Mouse (Mus musculus) lung, postnatal 0 days (tissue): ENCODE measurements around the gene Zbtb39. TPM values are rescaled to one million over a fixed set of nuclear protein-coding genes. Genes with fewer than 3 reads are reported as not detected.

Experiments
- ATAC-seq: fragments of 200-750 bp; cut with Nextera tagmentation; 2 replicates; pipeline ENCODE4 v1.8.0; 2017; ENCODE audit warnings: moderate library complexity
- DNase-seq: peaks from one replicate; pipeline ENCODE4 v3.0.0-alpha.2; 2016; ENCODE audit warnings: low spot score
- H3K27ac ChIP-seq: fragments of 300-500 bp; sonication (generic); 2 replicates; pipeline ENCODE4 v1.5.1; 2014; ENCODE audit warnings: antibody characterized with exemption, mild to moderate bottlenecking, low read length, mixed read lengths
- H3K27me3 ChIP-seq: fragments of 300-500 bp; sonication (generic); replicated peaks from 2 replicates; pipeline ENCODE4 v1.6.1; 2014; ENCODE audit warnings: low read length, mixed read lengths; ENCODE audit not compliant: insufficient read depth
- H3K36me3 ChIP-seq: fragments of 300-500 bp; sonication (generic); 2 replicates; pipeline ENCODE4 v1.6.1; 2014; ENCODE audit warnings: low read length, mixed read lengths; ENCODE audit not compliant: insufficient read depth
- H3K4me1 ChIP-seq: fragments of 300-500 bp; sonication (generic); 2 replicates; pipeline ENCODE4 v1.6.1; 2014; ENCODE audit warnings: antibody characterized with exemption, low read depth, low read length, mixed read lengths; ENCODE audit not compliant: insufficient read depth
- H3K4me2 ChIP-seq: fragments of 300-500 bp; sonication (generic); replicated peaks from 2 replicates; pipeline ENCODE4 v1.6.1; 2014; ENCODE audit warnings: low read depth, mild to moderate bottlenecking, low read length, moderate library complexity, mixed read lengths
- H3K4me3 ChIP-seq: fragments of 300-500 bp; sonication (generic); 2 replicates; pipeline ENCODE4 v1.5.1; 2014; ENCODE audit warnings: low read depth, low read length
- H3K9ac ChIP-seq: fragments of 300-500 bp; sonication (generic); replicated peaks from 2 replicates; pipeline ENCODE4 v1.6.1; 2014; ENCODE audit warnings: low read depth, mild to moderate bottlenecking
- H3K9me3 ChIP-seq: fragments of 300-500 bp; sonication (generic); 2 replicates; pipeline ENCODE4 v1.6.1; 2016; ENCODE audit warnings: low read length, mixed read lengths
- CTCF ChIP-seq: IDR thresholded peaks from 2 replicates; pipeline ENCODE4 v1.5.1; 2016; ENCODE audit warnings: antibody characterized with exemption, mild to moderate bottlenecking
- EP300 ChIP-seq: IDR thresholded peaks from 2 replicates; pipeline ENCODE4 v1.6.1; 2016; ENCODE audit warnings: antibody characterized with exemption, mild to moderate bottlenecking, control low read depth
- WGBS: fragments of 180-500 bp; shearing (Covaris S2); extraction: QIAGEN DNeasy Blood & Tissue Kit; methylation state at CpG from one replicate; pipeline ENCODE4 v1.1.7; 2014; 5-methylcytosine and 5-hydroxymethylcytosine counted together
- polyA plus RNA-seq: library from polyadenylated mRNA; unstranded; fragments of >200 nt; fragmentation: Nextera tagmentation; extraction: Ambion mirVana; gene quantifications from 2 replicates; pipeline ENCODE4 v1.2.1, GENCODE M21; 2015

Zbtb39 gene
- polyA plus RNA-seq, 1 experiment from 2014 or later = 2.0 TPM

- WGBS = under 1% methylated on average over 39 of the region's 55 CpGs
- Histone ChIP-seq H3K4me2 (peak overlapping the region; percentile 68), H3K27ac (peak overlapping the region; percentile 83), H3K36me3 (peaks cover 27% of the 10 kb centered on the region; the same call in 1 of the 2 replicates), H3K4me3 (peak overlapping the region; percentile 90), H3K4me1 (peaks cover 18% of the 10 kb centered on the region; the same call in 1 of the 2 replicates), H3K27me3 (no peaks in the 10 kb centered on the region), H3K9ac (peak overlapping the region; percentile 96), H3K9me3 (no peaks in the 10 kb centered on the region)
- TF ChIP-seq CTCF = no peak
- no peak for TF ChIP-seq EP300
- ATAC-seq (peak; percentile 56), DNase-seq (peak; percentile 44)
These were observed 373 bp downstream of the Zbtb39 start for GRCm38 (mm10) chr10:127739661-127740161.

GRCm38 (mm10) chr10:127744661-127745060, 5.3 kb downstream of the Zbtb39 start:
- Histone ChIP-seq H3K9ac (no peak overlapping the region), H3K27ac (no peak overlapping the region), H3K4me3 (no peak overlapping the region), H3K4me1 (peaks cover 10% of the 10 kb centered on the region; the same call in 1 of the 2 replicates), H3K27me3 (no peaks in the 10 kb centered on the region), H3K4me2 (no peak overlapping the region), H3K9me3 (no peaks in the 10 kb centered on the region), H3K36me3 (peaks cover 43% of the 10 kb centered on the region; the same call in 1 of the 2 replicates)
- DNase-seq (peak; percentile 57), ATAC-seq (peak; percentile 31; the same call in 1 of the 2 replicates)
- WGBS = 68% methylated on average over 5 of the region's 5 CpGs
- TF ChIP-seq EP300 (no peak), CTCF (peak; percentile 70)

- Histone ChIP-seq H3K9me3 (no peaks in the 10 kb centered on the region), H3K9ac (no peak overlapping the region), H3K36me3 (peaks cover 43% of the 10 kb centered on the region; the same call in 1 of the 2 replicates), H3K27ac (no peak overlapping the region), H3K27me3 (no peaks in the 10 kb centered on the region), H3K4me2 (no peak overlapping the region), H3K4me1 (peaks cover 3% of the 10 kb centered on the region; the same call in 1 of the 2 replicates), H3K4me3 (no peak overlapping the region)
- ATAC-seq (no peak), DNase-seq (no peak)
- 72% methylated on average over 5 of the region's 5 CpGs for WGBS
- TF ChIP-seq CTCF = no peak
- no peak for TF ChIP-seq EP300
These were observed 6.5 kb downstream of the Zbtb39 start for GRCm38 (mm10) chr10:127745886-127746285.

DNA sequence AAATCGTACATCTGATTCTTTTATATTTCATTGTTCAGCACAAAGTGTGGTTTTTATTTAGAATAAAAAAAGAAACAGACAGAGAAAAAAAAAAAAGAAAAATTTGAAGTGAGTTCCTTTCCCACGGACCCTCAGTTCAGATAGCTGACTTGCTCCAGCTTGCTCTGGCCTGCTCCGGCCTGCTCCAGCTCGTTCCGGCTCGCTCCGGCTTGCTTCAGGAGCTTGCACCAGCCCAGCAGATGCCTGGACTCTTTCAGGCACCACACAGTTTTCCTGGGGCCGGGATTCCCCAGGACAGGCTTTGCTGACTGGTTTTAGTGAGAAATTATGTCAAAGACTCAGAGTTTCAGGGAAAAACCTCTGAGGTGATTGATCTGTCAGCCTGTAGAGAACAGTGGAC, 7.9 kb downstream of the Zbtb39 start:
- Histone ChIP-seq H3K4me2 (no peak overlapping the region), H3K4me3 (no peak overlapping the region), H3K4me1 (peaks cover 3% of the 10 kb centered on the region; the same call in 1 of the 2 replicates), H3K27ac (no peak overlapping the region; the same call in 1 of the 2 replicates), H3K27me3 (no peaks in the 10 kb centered on the region), H3K36me3 (peaks cover 37% of the 10 kb centered on the region; the same call in 1 of the 2 replicates), H3K9ac (no peak overlapping the region), H3K9me3 (no peaks in the 10 kb centered on the region)
- WGBS = 90% methylated on average over 8 of the region's 8 CpGs
- TF ChIP-seq EP300 (no peak), CTCF (no peak)
- DNase-seq = no peak
- no peak for ATAC-seq

- TF ChIP-seq CTCF (no peak), EP300 (peak; percentile 78)
- 8% methylated on average over 7 of the region's 8 CpGs for WGBS
- peak overlapping the region; percentile 43; the same call in 1 of the 2 replicates for H3K27ac ChIP-seq
- peaks cover 3% of the 10 kb centered on the region; the same call in 1 of the 2 replicates for H3K4me1 ChIP-seq
- no peaks in the 10 kb centered on the region for H3K27me3 ChIP-seq
- peaks cover 20% of the 10 kb centered on the region; the same call in 1 of the 2 replicates for H3K36me3 ChIP-seq
- no peaks in the 10 kb centered on the region for H3K9me3 ChIP-seq
- peak; percentile 63 for DNase-seq
- no peak overlapping the region for H3K9ac ChIP-seq
- H3K4me2 ChIP-seq = peak overlapping the region; percentile 48
- peak; percentile 79 for ATAC-seq
- peak overlapping the region; percentile 15; the same call in 1 of the 2 replicates for H3K4me3 ChIP-seq
These were observed 9.7 kb downstream of the Zbtb39 start for GRCm38 (mm10) chr10:127748847-127749612.

- Histone ChIP-seq H3K4me3 (peak overlapping the region; percentile 15), H3K27ac (peak overlapping the region; percentile 35; the same call in 1 of the 2 replicates), H3K4me2 (peak overlapping the region; percentile 48), H3K9ac (no peak overlapping the region), H3K9me3 (no peaks in the 10 kb centered on the region), H3K4me1 (peaks cover 3% of the 10 kb centered on the region; the same call in 1 of the 2 replicates), H3K27me3 (no peaks in the 10 kb centered on the region), H3K36me3 (0 out of 2 replicates have a peak, but pooled peaks cover 16% of the 10 kb centered on the region)
- DNase-seq (no peak), ATAC-seq (no peak)
- WGBS = 53% methylated on average over 24 of the region's 24 CpGs
- TF ChIP-seq EP300 (no peak), CTCF (no peak)
These were observed 10.9 kb downstream of the Zbtb39 start for GRCm38 (mm10) chr10:127750136-127750777.
